Mouse (Mus musculus): Measurements from ENCODE around the gene Krtap4-1.

The Krtap4-1 gene

DNA sequence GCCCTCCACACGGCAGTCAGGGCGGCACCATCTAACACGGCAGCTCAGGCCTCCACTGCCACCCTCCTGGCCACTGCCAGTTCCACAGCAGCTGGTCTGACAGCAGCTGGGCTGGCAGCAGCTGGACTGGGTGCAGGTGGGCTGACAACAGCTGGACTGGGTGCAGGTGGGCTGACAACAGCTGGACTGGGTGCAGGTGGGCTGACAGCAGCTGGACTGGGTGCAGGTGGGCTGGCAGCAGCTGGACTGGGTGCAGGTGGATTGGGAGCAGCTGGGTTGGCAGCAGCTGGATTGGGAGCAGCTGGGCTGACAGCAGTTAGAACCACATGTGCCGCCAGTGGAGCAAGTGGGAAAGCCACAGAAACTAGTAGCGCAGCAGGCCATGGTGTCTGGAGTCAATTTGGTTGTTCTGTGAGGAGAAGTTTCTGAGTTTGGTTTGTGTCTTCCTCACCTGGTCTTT, 44.8 kb downstream of the Krtap4-1 start, which contains the start of gene Krtap1-4:
Krtap1-4 (minus strand) TSS at position 410 of the 460 bp plus-strand sequence.
- DNase-seq, result no peak

DNA sequence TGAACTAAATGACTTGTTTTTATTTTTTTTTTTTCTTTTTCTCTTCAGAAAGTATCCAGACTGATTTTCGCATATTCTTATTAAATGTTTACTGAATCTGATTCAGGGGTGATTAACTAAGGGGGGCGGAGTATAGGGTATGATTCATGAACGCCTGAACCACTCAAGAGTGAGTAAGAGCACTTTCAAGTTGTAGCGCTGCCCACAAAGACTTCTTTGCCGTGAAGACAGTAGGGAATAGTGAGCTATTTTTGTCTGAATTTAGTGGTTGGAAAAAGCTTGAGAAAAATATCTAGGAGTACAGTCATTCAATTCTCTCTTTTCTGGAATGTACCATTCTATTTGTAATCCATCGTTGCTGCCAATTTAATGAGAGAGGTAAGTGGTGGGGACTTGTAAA, 46.5 kb downstream of the Krtap4-1 start:
- DNase-seq, result no peak

DNA sequence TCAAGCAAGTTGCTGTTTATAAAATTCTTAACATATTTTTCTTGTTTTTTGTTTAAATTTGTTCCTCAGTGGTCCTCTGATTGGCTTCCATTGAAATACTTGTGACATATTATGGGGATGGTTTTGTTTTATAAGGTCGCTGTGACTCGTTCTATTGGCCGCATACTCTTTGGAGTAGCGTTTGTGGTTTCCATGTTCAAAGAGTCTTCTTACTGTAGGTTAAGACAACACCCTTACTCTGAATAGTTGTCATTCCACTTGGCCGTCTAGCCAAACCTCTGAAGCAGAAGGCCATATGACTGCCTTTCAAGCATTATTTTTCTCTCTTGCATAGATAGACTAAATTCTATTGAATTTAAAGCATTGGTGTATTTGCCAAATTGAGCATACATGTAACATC, 47.0 kb downstream of the Krtap4-1 start:
- no peak for DNase-seq

DNA sequence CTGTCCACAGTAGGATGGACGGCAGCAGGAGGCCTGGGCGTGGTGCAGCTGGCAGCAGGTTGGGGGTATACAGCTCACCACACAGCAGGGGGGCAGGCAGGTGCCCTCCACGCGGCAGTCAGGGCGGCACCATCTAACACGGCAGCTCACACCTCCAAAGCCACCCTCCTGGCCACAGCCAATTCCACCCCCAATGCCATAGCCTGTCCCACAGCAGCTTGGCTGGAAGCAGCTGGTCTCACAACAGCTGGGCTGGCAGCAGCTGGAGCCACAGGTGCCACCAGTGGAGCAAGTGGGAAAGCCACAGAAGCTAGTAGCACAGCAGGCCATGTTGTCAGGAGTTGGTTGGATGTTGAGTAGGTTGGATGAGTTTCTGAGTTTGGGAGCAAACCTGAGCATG, 47.4 kb downstream of the Krtap4-1 start, which contains the start of gene Krtap1-5:
Krtap1-5 (minus strand) TSS at position 381 of the 400 bp plus-strand sequence.
- no peak for DNase-seq
